Mouse (Mus musculus) kidney, adult 2 months (tissue): Measurements from ENCODE around the gene Ston2.

Source experiments
- CTCF ChIP-seq: fragments of 200-500 bp; conservative IDR thresholded peaks from 2 replicates; pipeline ENCODE4 v1.5.1; 2011; ENCODE audit warnings: low read depth, mild to moderate bottlenecking, control low read depth, low read length, moderate library complexity, mixed read lengths; ENCODE audit not compliant: insufficient read depth, insufficient read length
- POLR2A ChIP-seq: fragments of 200-500 bp; IDR thresholded peaks from one replicate; pipeline ENCODE4 v1.6.1; 2011; ENCODE audit warnings: low read depth, low read length, control low read depth

GRCm38 (mm10) chr12:91662844-91663243 is 125.3 kb downstream of the Ston2 start:
- TF ChIP-seq CTCF (no peak), POLR2A (no peak)
